Mouse (Mus musculus) thymus, adult 2 months (tissue): Measurements from ENCODE around the gene Cd302. TPM values are rescaled to one million over a fixed set of nuclear protein-coding genes. Genes with fewer than 3 reads are reported as not detected.

Experiments
- DNase-seq: peaks from one replicate; pipeline ENCODE4 v3.0.0; 2021
- H3K27ac ChIP-seq: fragments of 200-500 bp; 2 replicates; pipeline ENCODE4 v1.5.1; 2012; ENCODE audit warnings: low read length, control low read depth; ENCODE audit not compliant: control insufficient read depth, insufficient read depth
- H3K27me3 ChIP-seq: fragments of 200-500 bp; 2 replicates; pipeline ENCODE4 v1.6.1; 2012; ENCODE audit warnings: mild to moderate bottlenecking, low read length, moderate library complexity, mixed read lengths; ENCODE audit not compliant: control insufficient read depth, insufficient read depth
- H3K36me3 ChIP-seq: fragments of 200-500 bp; 2 replicates; pipeline ENCODE4 v1.6.1; 2012; ENCODE audit warnings: mild to moderate bottlenecking, low read length, moderate library complexity; ENCODE audit not compliant: control insufficient read depth, insufficient read depth
- H3K4me1 ChIP-seq: fragments of 200-500 bp; replicated peaks from 2 replicates; pipeline ENCODE4 v1.6.1; 2012; ENCODE audit warnings: low read length; ENCODE audit not compliant: control insufficient read depth, insufficient read depth
- H3K4me3 ChIP-seq: fragments of 200-500 bp; 2 replicates; pipeline ENCODE4 v1.5.1; 2012; ENCODE audit warnings: mild to moderate bottlenecking, low read length, control low read depth, moderate library complexity; ENCODE audit not compliant: control insufficient read depth, insufficient read depth
- CTCF ChIP-seq: fragments of 200-500 bp; IDR thresholded peaks from 2 replicates; pipeline ENCODE4 v1.5.1; 2012; ENCODE audit warnings: mild to moderate bottlenecking, control low read depth, low read length, moderate library complexity, borderline replicate concordance; ENCODE audit not compliant: control insufficient read depth, poor library complexity, insufficient read depth; ENCODE audit errors: extremely low read depth
- POLR2A ChIP-seq: fragments of 200-500 bp; IDR thresholded peaks from 2 replicates; pipeline ENCODE4 v1.6.1; 2012; ENCODE audit warnings: mild to moderate bottlenecking, low read length, control low read depth, moderate library complexity; ENCODE audit not compliant: control insufficient read depth, poor library complexity, insufficient read depth; ENCODE audit errors: extremely low read depth
- WGBS: fragments of 180-500 bp; shearing (Covaris S2); methylation state at CpG from one replicate; pipeline ENCODE4 v1.1.7; 2018; 5-methylcytosine and 5-hydroxymethylcytosine counted together
- polyA plus RNA-seq: library from polyadenylated mRNA; depleted of rRNA; stranded (reverse); fragments of >200 nt; gene quantifications from 2 replicates; pipeline ENCODE4 v1.2.3, GENCODE M21; 2012

Cd302 gene
- polyA plus RNA-seq, 1 experiment: 5.8 TPM

DNA sequence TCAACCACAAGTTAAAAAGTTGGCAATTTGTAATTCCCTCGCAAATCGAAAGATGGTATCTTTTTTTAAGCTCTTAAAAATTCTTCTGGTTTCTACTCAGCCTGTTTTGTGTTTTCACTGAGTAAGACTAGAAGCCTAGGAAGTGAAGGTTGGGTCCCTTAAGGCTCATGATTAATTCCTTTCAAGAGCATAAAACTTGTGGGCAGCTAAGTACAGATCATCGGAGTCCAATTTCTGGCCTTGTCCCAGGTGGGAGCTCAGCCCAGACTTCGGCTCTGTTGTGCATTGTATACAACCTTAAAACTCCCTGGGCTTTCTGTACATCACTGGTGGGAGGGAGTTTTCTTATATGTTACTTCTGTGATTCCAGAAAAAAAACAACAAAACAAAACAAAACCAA is 19.5 kb upstream of the Cd302 start:
- TF ChIP-seq POLR2A (no peak), CTCF (no peak)
- H3K4me1 ChIP-seq: no peaks in the 10 kb centered on the region
- H3K27ac ChIP-seq: no peak overlapping the region
- H3K4me3 ChIP-seq: no peak overlapping the region
- WGBS: 93% methylated on average over 4 of the region's 4 CpGs
- no peaks in the 10 kb centered on the region for H3K27me3 ChIP-seq
- peaks cover 8% of the 10 kb centered on the region; the same call in 1 of the 2 replicates for H3K36me3 ChIP-seq
- no peak for DNase-seq

GRCm38 (mm10) chr2:60299323-60299722 is 15.0 kb upstream of the Cd302 start:
- DNase-seq: no peak
- Histone ChIP-seq H3K36me3 (peaks cover 4% of the 10 kb centered on the region; the same call in 1 of the 2 replicates), H3K27me3 (no peaks in the 10 kb centered on the region), H3K4me1 (no peaks in the 10 kb centered on the region), H3K4me3 (no peak overlapping the region), H3K27ac (no peak overlapping the region)
- WGBS: 94% methylated on average over 2 of the region's 2 CpGs
- no peak for TF ChIP-seq CTCF
- TF ChIP-seq POLR2A: no peak

DNA sequence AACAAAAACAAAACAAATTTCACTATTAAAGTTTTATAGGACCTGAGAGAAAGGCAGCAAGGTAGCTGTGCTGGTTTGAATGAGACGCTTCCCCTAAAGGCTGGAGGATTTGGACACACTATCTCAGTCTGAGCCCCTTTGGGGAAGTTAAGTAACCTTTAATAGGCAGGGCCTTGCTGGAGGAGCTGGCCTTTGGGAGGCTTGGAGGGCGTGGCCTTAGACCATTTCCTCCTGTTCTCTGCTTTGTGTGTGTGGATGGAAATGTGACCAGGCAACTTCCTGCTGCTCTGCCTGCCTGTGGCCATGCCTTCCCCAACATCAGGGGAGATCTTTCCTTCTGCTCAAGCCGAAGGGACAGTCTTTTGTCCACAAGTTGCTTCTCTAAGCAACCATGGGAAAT is 14.0 kb upstream of the Cd302 start:
- H3K27me3 ChIP-seq: no peaks in the 10 kb centered on the region
- no peak overlapping the region for H3K27ac ChIP-seq
- peaks cover 4% of the 10 kb centered on the region; the same call in 1 of the 2 replicates for H3K36me3 ChIP-seq
- 89% methylated on average over 3 of the region's 3 CpGs for WGBS
- H3K4me1 ChIP-seq: no peaks in the 10 kb centered on the region
- TF ChIP-seq POLR2A: no peak
- H3K4me3 ChIP-seq: no peak overlapping the region
- DNase-seq: no peak

GRCm38 (mm10) chr2:60291381-60291780 is 7.1 kb upstream of the Cd302 start:
- H3K36me3 ChIP-seq: no peaks in the 10 kb centered on the region
- H3K4me3 ChIP-seq: no peak overlapping the region
- WGBS: 98% methylated on average over 4 of the region's 4 CpGs
- H3K27me3 ChIP-seq: no peaks in the 10 kb centered on the region
- no peaks in the 10 kb centered on the region for H3K4me1 ChIP-seq
- DNase-seq: no peak
- no peak overlapping the region for H3K27ac ChIP-seq
- TF ChIP-seq POLR2A: no peak

DNA sequence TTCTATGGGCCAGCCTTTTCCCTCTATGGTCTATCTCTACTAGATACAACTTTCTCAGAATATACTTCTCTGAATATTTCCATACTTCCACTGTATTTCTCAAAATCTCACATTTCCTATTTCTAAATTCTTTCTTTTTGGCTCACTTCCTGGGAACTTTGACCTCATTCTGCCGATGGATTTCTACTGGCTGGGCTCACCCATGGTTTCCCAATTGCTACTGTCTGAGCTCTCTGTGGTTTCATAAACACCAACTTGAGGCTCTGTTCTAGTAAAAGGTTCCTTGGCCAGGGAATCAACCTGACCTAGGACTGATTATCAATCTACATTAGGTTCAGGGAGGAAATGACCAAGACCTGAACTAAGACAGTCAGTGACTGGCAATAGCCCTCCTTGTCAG is 5.2 kb upstream of the Cd302 start:
- Histone ChIP-seq H3K4me1 (no peaks in the 10 kb centered on the region), H3K27ac (no peak overlapping the region), H3K36me3 (no peaks in the 10 kb centered on the region), H3K27me3 (no peaks in the 10 kb centered on the region), H3K4me3 (no peak overlapping the region)
- WGBS: 85% methylated on average over 1 of the region's 1 CpGs
- TF ChIP-seq CTCF (no peak), POLR2A (no peak)
- no peak for DNase-seq

GRCm38 (mm10) chr2:60288606-60289005 is 4.3 kb upstream of the Cd302 start:
- H3K27me3 ChIP-seq: peaks cover 3% of the 10 kb centered on the region; the same call in 1 of the 2 replicates
- no peak overlapping the region for H3K4me3 ChIP-seq
- TF ChIP-seq POLR2A (no peak), CTCF (no peak)
- 41% methylated on average over 4 of the region's 4 CpGs for whole genome bisulfite sequencing
- peaks cover 5% of the 10 kb centered on the region; the same call in 1 of the 2 replicates for H3K4me1 ChIP-seq
- no peaks in the 10 kb centered on the region for H3K36me3 ChIP-seq
- no peak overlapping the region for H3K27ac ChIP-seq
- no peak for DNase-seq

- Histone ChIP-seq H3K4me3 (no peak overlapping the region), H3K27me3 (peaks cover 6% of the 10 kb centered on the region; the same call in 1 of the 2 replicates), H3K36me3 (no peaks in the 10 kb centered on the region), H3K27ac (no peak overlapping the region), H3K4me1 (peaks cover 7% of the 10 kb centered on the region; the same call in 1 of the 2 replicates)
- DNase-seq: no peak
- TF ChIP-seq POLR2A (no peak), CTCF (no peak)
- 91% methylated on average over 8 of the region's 8 CpGs for WGBS
Measured at GRCm38 (mm10) chr2:60285107-60285617, 874 bp upstream of the Cd302 start.
